Mouse (Mus musculus) CH12.LX (cell line): ENCODE measurements around the gene Drp2. TPM values are rescaled to one million over a fixed set of nuclear protein-coding genes. Genes with fewer than 3 reads are reported as not detected.

Source experiments
- DNase-seq: peaks from one replicate; pipeline ENCODE4 v3.0.0-alpha.2; 2013; ENCODE audit errors: extremely low read depth
- H3K27ac ChIP-seq: 2 replicates; pipeline ENCODE4 v1.5.1; 2012; ENCODE audit warnings: low read depth, mild to moderate bottlenecking, control low read depth, moderate library complexity; ENCODE audit not compliant: insufficient read depth
- H3K27me3 ChIP-seq: replicated peaks from 2 replicates; pipeline ENCODE3; 2012; ENCODE audit warnings: inconsistent platforms
- H3K36me3 ChIP-seq, 2 experiments: replicated peaks in 1 of 2; 2 replicates each; pipeline versions ENCODE3 to v1.6.1; 2012; ENCODE audit warnings: inconsistent platforms in 1 of 2, low read length in 1 of 2, mild to moderate bottlenecking in 1 of 2, mixed read lengths in 1 of 2, moderate library complexity in 1 of 2; ENCODE audit not compliant: control insufficient read depth in 1 of 2, insufficient read depth in 1 of 2
- H3K4me1 ChIP-seq, 2 experiments: 2 replicates each; pipeline ENCODE4 v1.6.1; 2012; ENCODE audit warnings: inconsistent platforms in 1 of 2, moderate library complexity in 1 of 2; ENCODE audit not compliant: insufficient read depth in 2 of 2, control insufficient read depth in 1 of 2
- H3K4me2 ChIP-seq: 2 replicates; pipeline ENCODE4 v1.6.1; 2012; ENCODE audit warnings: low read depth, mild to moderate bottlenecking, control low read depth; ENCODE audit not compliant: poor library complexity, insufficient read depth, severe bottlenecking
- H3K4me3 ChIP-seq, 3 experiments: fragments of 150-350 bp in 1 of 3; sonication (generic) in 1 of 3; replicated peaks in 1 of 3; 2 replicates each; pipeline versions ENCODE3 to v1.5.1; 2011 to 2012; ENCODE audit warnings: low read depth in 2 of 3, low read length in 2 of 3, mild to moderate bottlenecking in 2 of 3, moderate library complexity in 2 of 3, control low read depth in 1 of 3, improper control_type of control experiment in 1 of 3, inconsistent platforms in 1 of 3, mixed read lengths in 1 of 3; ENCODE audit not compliant: poor library complexity in 1 of 3
- H3K79me2 ChIP-seq: replicated peaks from 2 replicates; pipeline ENCODE4 v1.6.1; 2012; ENCODE audit warnings: mild to moderate bottlenecking, moderate library complexity; ENCODE audit not compliant: control insufficient read depth, poor library complexity, insufficient read depth, severe bottlenecking; ENCODE audit errors: extremely low read depth
- H3K9ac ChIP-seq: 2 replicates; pipeline ENCODE4 v1.6.1; 2012; ENCODE audit warnings: low read depth, mild to moderate bottlenecking, control low read depth, moderate library complexity; ENCODE audit not compliant: insufficient read depth
- H3K9me3 ChIP-seq: replicated peaks from 2 replicates; pipeline ENCODE3; 2012; ENCODE audit warnings: low read length, inconsistent platforms, mixed read lengths
- BHLHE40 ChIP-seq: IDR thresholded peaks from 2 replicates; pipeline ENCODE4 v1.6.1; 2011; ENCODE audit warnings: mild to moderate bottlenecking, low read depth, low read length, improper control_type of control experiment
- CHD2 ChIP-seq: IDR thresholded peaks from 2 replicates; pipeline ENCODE4 v1.6.1; 2011; ENCODE audit warnings: low read length, improper control_type of control experiment
- ELF1 ChIP-seq: IDR thresholded peaks from 2 replicates; pipeline ENCODE4 v1.6.1; 2014; ENCODE audit warnings: low read depth, mild to moderate bottlenecking, inconsistent platforms, low read length, improper control_type of control experiment
- EP300 ChIP-seq: IDR thresholded peaks from 2 replicates; pipeline ENCODE4 v1.6.1; 2011; ENCODE audit warnings: low read length, improper control_type of control experiment
- ETS1 ChIP-seq: conservative IDR thresholded peaks from 2 replicates; pipeline ENCODE4 v1.6.1; 2012; ENCODE audit warnings: low read depth, mild to moderate bottlenecking, inconsistent platforms, low read length, improper control_type of control experiment, moderate library complexity
- IRF4 ChIP-seq: IDR thresholded peaks from 2 replicates; pipeline ENCODE4 v1.6.1; 2014; ENCODE audit warnings: low read depth, mild to moderate bottlenecking, inconsistent platforms, low read length, improper control_type of control experiment
- MAZ ChIP-seq: IDR thresholded peaks from 2 replicates; pipeline ENCODE4 v1.6.1; 2012; ENCODE audit warnings: low read depth, mild to moderate bottlenecking, inconsistent platforms, low read length, improper control_type of control experiment, moderate library complexity
- NELFE ChIP-seq: IDR thresholded peaks from 2 replicates; pipeline ENCODE4 v1.6.1; 2011; ENCODE audit warnings: low read depth, low read length, improper control_type of control experiment
- PAX5 ChIP-seq: IDR thresholded peaks from 2 replicates; pipeline ENCODE4 v1.6.1; 2012; ENCODE audit warnings: low read length, inconsistent platforms, mixed read lengths
- POLR2AphosphoS2 ChIP-seq: IDR thresholded peaks from 2 replicates; pipeline ENCODE4 v1.6.1; 2011; ENCODE audit warnings: low read depth, low read length, improper control_type of control experiment
- RAD21 ChIP-seq: IDR thresholded peaks from 2 replicates; pipeline ENCODE4 v1.6.1; 2011; ENCODE audit warnings: low read depth, mild to moderate bottlenecking, low read length, improper control_type of control experiment, moderate library complexity
- RCOR1 ChIP-seq: conservative IDR thresholded peaks from 2 replicates; pipeline ENCODE4 v1.6.1; 2012; ENCODE audit warnings: low read depth, mild to moderate bottlenecking, inconsistent platforms, low read length, improper control_type of control experiment
- TBP ChIP-seq: conservative IDR thresholded peaks from 2 replicates; pipeline ENCODE4 v1.6.1; 2011; ENCODE audit warnings: low read depth, low read length, improper control_type of control experiment
- UBTF ChIP-seq: IDR thresholded peaks from 2 replicates; pipeline ENCODE4 v1.6.1; 2012; ENCODE audit warnings: low read depth, mild to moderate bottlenecking, inconsistent platforms, low read length, improper control_type of control experiment, moderate library complexity
- USF1 ChIP-seq: IDR thresholded peaks from 2 replicates; pipeline ENCODE4 v1.6.1; 2014; ENCODE audit warnings: low read depth, mild to moderate bottlenecking, inconsistent platforms, low read length, improper control_type of control experiment
- USF2 ChIP-seq: conservative IDR thresholded peaks from 2 replicates; pipeline ENCODE4 v1.6.1; 2011; ENCODE audit warnings: low read depth, low read length, improper control_type of control experiment
- ZC3H11A ChIP-seq: IDR thresholded peaks from 2 replicates; pipeline ENCODE4 v1.6.1; 2012; ENCODE audit warnings: low read depth, mild to moderate bottlenecking, inconsistent platforms, low read length, improper control_type of control experiment
- ZKSCAN1 ChIP-seq: IDR thresholded peaks from 2 replicates; pipeline ENCODE4 v1.6.1; 2012; ENCODE audit warnings: low read depth, inconsistent platforms, low read length, improper control_type of control experiment, borderline replicate concordance
- ZMIZ1 ChIP-seq: IDR thresholded peaks from 2 replicates; pipeline ENCODE4 v1.6.1; 2012; ENCODE audit warnings: low read depth, mild to moderate bottlenecking, inconsistent platforms, low read length, improper control_type of control experiment
- dilution Hi-C: fragments of 300-500 bp; cut with MboI; formaldehyde crosslinking; loops from 2 replicates; pipeline ENCODE4 v1.14.3; 2020; ENCODE audit warnings: low sequenced_read_pairs; ENCODE audit not compliant: extremely low pct_unique_long_range_greater_than_20kb, extremely low pct_ligation_motif_present
- in situ Hi-C: fragments of 300-500 bp; cut with MboI; formaldehyde crosslinking; loops from 3 replicates; pipeline ENCODE4 v1.14.3; 2019; ENCODE audit warnings: low sequenced_read_pairs, low pct_ligation_motif_present, low pct_unique_long_range_greater_than_20kb, mixed read lengths
- polyA plus RNA-seq: library from polyadenylated mRNA; unstranded; fragments of >175 nt; gene quantifications from 2 replicates; pipeline ENCODE4 v1.2.1, GENCODE M21; 2012; ENCODE audit warnings: low read depth; ENCODE audit not compliant: insufficient read length
- total RNA-seq, 2 experiments: library from RNA; depleted of rRNA; stranded (reverse); fragments of 300-350 nt in 1 of 2; fragments of >200 nt in 1 of 2; gene quantifications; 2 replicates each; pipeline ENCODE4 v1.2.3; 2012 to 2014

Drp2 gene
- 0.13 and 0.17 TPM in 2 replicates for total RNA-seq (2012; rRNA removed)
- total RNA-seq (2014; rRNA removed): 0.19 and 0.22 TPM in 2 replicates
- polyA plus RNA-seq: 0.38 and 0.59 TPM in 2 replicates

- no peaks in the 10 kb centered on the region for H3K79me2 ChIP-seq
- in situ Hi-C loops (no loop called here), dilution Hi-C loops (no loop called here)
- no peak within 1 kb of the TSS for H3K4me3 ChIP-seq
- H3K9ac ChIP-seq: no peak within 1 kb of the TSS
- no peak for DNase-seq
- no peaks in the 10 kb centered on the region for H3K27me3 ChIP-seq
- H3K36me3 ChIP-seq: no peaks in the 10 kb centered on the region
- no peak within 1 kb of the TSS for H3K27ac ChIP-seq
- H3K4me2 ChIP-seq: no peak within 1 kb of the TSS
- H3K9me3 ChIP-seq: no peaks in the 10 kb centered on the region
- H3K4me1 ChIP-seq: peaks cover 0 to 9% of the 10 kb centered on the region in 2 experiments; a peak in 1 of 4 replicates
- TF ChIP-seq ELF1: no peak
- no peak for TF ChIP-seq TBP
- no peak for TF ChIP-seq MAZ
- no peak for TF ChIP-seq NELFE
- no peak for TF ChIP-seq RCOR1
- TF ChIP-seq UBTF: no peak
- no peak for TF ChIP-seq ZC3H11A
- no peak for TF ChIP-seq IRF4
- no peak for TF ChIP-seq ZMIZ1
- TF ChIP-seq ZKSCAN1: no peak
- no peak for TF ChIP-seq RAD21
- TF ChIP-seq USF1: no peak
- no peak for TF ChIP-seq PAX5
- TF ChIP-seq CHD2: no peak
These were observed at the start of gene Drp2 for GRCm38 (mm10) chrX:134403863-134404583. TSS of gene Drp2 (plus strand) at chrX:134404551.

DNA sequence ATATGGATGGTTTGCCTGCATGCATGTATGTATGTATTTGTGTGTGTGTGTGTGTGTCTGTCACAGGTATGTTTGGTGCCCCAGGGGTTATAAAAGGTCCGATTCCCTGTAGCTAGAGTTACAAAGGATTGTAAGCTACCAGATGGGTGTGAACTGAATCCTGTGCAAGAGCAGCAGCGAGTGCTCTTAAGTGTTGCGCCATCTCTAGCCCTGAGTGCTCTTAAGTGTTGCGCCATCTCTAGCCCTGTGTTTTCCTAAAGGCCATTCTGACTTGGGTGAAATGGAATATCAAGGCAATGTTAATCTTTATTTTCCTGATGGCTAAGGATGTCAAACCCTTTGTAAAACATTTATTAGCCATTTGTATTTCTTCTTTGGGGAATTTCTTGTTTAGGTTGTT is 45.0 kb upstream of the Drp2 start:
- Histone ChIP-seq H3K4me1 (peaks cover 0 to 6% of the 10 kb centered on the region in 2 experiments; a peak in 2 of 4 replicates), H3K4me2 (no peak overlapping the region)
- TF ChIP-seq CHD2: no peak
- no peak for TF ChIP-seq USF2
- TF ChIP-seq NELFE: no peak
- no peak for TF ChIP-seq ETS1
- no peak for TF ChIP-seq EP300
- TF ChIP-seq POLR2AphosphoS2: no peak
- TF ChIP-seq BHLHE40: no peak
- TF ChIP-seq, all 38 proteins: peak for 0
- H3K36me3 ChIP-seq: peaks cover 3 to 27% of the 10 kb centered on the region in 2 experiments
- no peak overlapping the region for H3K27ac ChIP-seq
- no peaks in the 10 kb centered on the region for H3K9me3 ChIP-seq
- dilution Hi-C loops: no loop called here
- no peak for DNase-seq
- no peak overlapping the region for H3K4me3 ChIP-seq
- H3K79me2 ChIP-seq: no peaks in the 10 kb centered on the region
- H3K27me3 ChIP-seq: no peaks in the 10 kb centered on the region
- H3K9ac ChIP-seq: no peak overlapping the region
- in situ Hi-C loops: no loop called here
